15 mouse cellular contexts compared by ENCODE assay signal in the genomic region with DNA sequence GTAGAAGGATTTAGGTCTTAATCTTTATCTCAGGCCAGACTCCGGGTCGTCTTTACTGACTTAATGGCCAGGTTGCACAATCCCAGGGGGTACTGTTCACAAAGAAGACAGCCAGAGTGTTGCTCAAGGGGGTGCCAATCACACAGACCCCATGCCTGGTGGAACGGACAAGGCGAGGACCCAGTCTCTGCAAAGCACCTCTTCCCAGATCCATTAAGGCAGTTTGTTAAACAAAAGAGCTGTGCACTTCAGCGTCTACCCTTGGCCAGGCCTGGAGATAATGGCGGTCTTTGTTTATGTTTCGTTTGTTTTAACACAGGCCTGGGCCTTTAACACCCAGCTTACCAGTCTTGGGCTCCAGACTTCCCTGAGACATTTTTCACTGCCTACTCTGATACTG. TPM values are rescaled to one million over a fixed set of nuclear protein-coding genes. Genes with fewer than 3 reads are reported as not detected.
DNase-seq lines count a peak whose midpoint lies in the region; ATAC-seq and TF ChIP-seq lines count a peak whose summit lies in the region.
"Had no signal": no experiment of that assay in that cellular context is flagged by ENCODE, and none has a peak within 500 bp of the region (broad histone marks: within the 10 kb centered on the region; RNA-seq: fewer than 3 reads in every experiment).

No protein-coding gene starts in this region.

- 2% methylated on average over 7 of the region's 7 CpGs for WGBS in forebrain, embryonic 12.5 days
- WGBS in forebrain, embryonic 13.5 days, result 6% methylated on average over 7 of the region's 7 CpGs
- WGBS in liver, embryonic 11.5 days, result 39% methylated on average over 7 of the region's 7 CpGs
- WGBS in liver, postnatal 0 days (ENCODE audit: insufficient replicate concordance), result 53% methylated on average over 7 of the region's 7 CpGs
- WGBS in liver, embryonic 16.5 days (ENCODE audit: insufficient replicate concordance), result 54% methylated on average over 7 of the region's 7 CpGs

- peaks cover 28% of the 10 kb centered on the region for H3K4me1 ChIP-seq in forebrain, embryonic 12.5 days
- H3K4me1 ChIP-seq in forebrain, embryonic 13.5 days, result peaks cover 21% of the 10 kb centered on the region
- peaks cover 13% of the 10 kb centered on the region; the same call in 1 of the 2 replicates for H3K4me1 ChIP-seq in liver, embryonic 11.5 days (replicated peaks; ENCODE audit: control insufficient read depth, insufficient read depth, low read length)
- H3K4me1 ChIP-seq in liver, postnatal 0 days (ENCODE audit: insufficient read depth), result peaks cover 9% of the 10 kb centered on the region; the same call in 1 of the 2 replicates
- peaks cover 23% of the 10 kb centered on the region for H3K4me1 ChIP-seq in liver, embryonic 16.5 days (ENCODE audit: control insufficient read depth, low read depth, low read length)

- no peak for TF ChIP-seq CTCF in liver, postnatal 0 days (IDR thresholded peaks at IDR 0.05; ENCODE audit: low read depth)

- H3K27me3 ChIP-seq in forebrain, embryonic 12.5 days, result peaks cover 31% of the 10 kb centered on the region
- peaks cover 14% of the 10 kb centered on the region for H3K27me3 ChIP-seq in forebrain, embryonic 13.5 days
- H3K27me3 ChIP-seq in liver, embryonic 11.5 days (replicated peaks; ENCODE audit: control insufficient read depth, insufficient read depth, low read length), result no peaks in the 10 kb centered on the region
- no peaks in the 10 kb centered on the region for H3K27me3 ChIP-seq in liver, postnatal 0 days (ENCODE audit: insufficient read depth, low read length)
- H3K27me3 ChIP-seq in liver, embryonic 16.5 days (ENCODE audit: control insufficient read depth, insufficient read depth, low read depth, low read length), result no peaks in the 10 kb centered on the region
- H3K27me3 ChIP-seq: limb, embryonic 15.5 days; megakaryocyte, embryonic 14.5 days had no signal

- H3K4me3 ChIP-seq in forebrain, embryonic 12.5 days (replicated peaks), result no peak overlapping the region
- no peak overlapping the region for H3K4me3 ChIP-seq in forebrain, embryonic 13.5 days
- H3K4me3 ChIP-seq in liver, embryonic 11.5 days (ENCODE audit: low read depth, low read length), result no peak overlapping the region
- no peak overlapping the region for H3K4me3 ChIP-seq in liver, postnatal 0 days (ENCODE audit: low read depth, low read length)
- no peak overlapping the region for H3K4me3 ChIP-seq in liver, embryonic 16.5 days (ENCODE audit: low read depth, low read length)
- H3K4me3 ChIP-seq: limb, embryonic 15.5 days; megakaryocyte, embryonic 14.5 days had no signal

- ATAC-seq in forebrain, embryonic 12.5 days (ENCODE audit: low FRiP score), result no peak
- no peak for ATAC-seq in forebrain, embryonic 13.5 days
- no peak for ATAC-seq in liver, embryonic 11.5 days (replicated peaks; ENCODE audit: low FRiP score)
- ATAC-seq in liver, postnatal 0 days, result no peak
- ATAC-seq in liver, embryonic 16.5 days (ENCODE audit: low read depth), result no peak

- no peaks in the 10 kb centered on the region for H3K9me3 ChIP-seq in forebrain, embryonic 12.5 days
- H3K9me3 ChIP-seq in forebrain, embryonic 13.5 days (replicated peaks), result no peaks in the 10 kb centered on the region
- H3K9me3 ChIP-seq in liver, embryonic 11.5 days (ENCODE audit: control insufficient read depth, low read length), result no peaks in the 10 kb centered on the region
- H3K9me3 ChIP-seq in liver, postnatal 0 days (ENCODE audit: low read length), result no peaks in the 10 kb centered on the region
- no peaks in the 10 kb centered on the region for H3K9me3 ChIP-seq in liver, embryonic 16.5 days (replicated peaks; ENCODE audit: control insufficient read depth, low read length)
- H3K9me3 ChIP-seq: limb, embryonic 15.5 days; megakaryocyte, embryonic 14.5 days had no signal

- no peak overlapping the region for H3K9ac ChIP-seq in forebrain, embryonic 12.5 days
- no peak overlapping the region for H3K9ac ChIP-seq in forebrain, embryonic 13.5 days
- 0 out of 2 replicates have a peak overlapping the region, but pooled peaks have one; percentile 3 for H3K9ac ChIP-seq in liver, embryonic 11.5 days (ENCODE audit: low read depth, low read length)
- no peak overlapping the region for H3K9ac ChIP-seq in liver, postnatal 0 days (replicated peaks)
- H3K9ac ChIP-seq in liver, embryonic 16.5 days (ENCODE audit: low read depth, low read length), result no peak overlapping the region
- H3K9ac ChIP-seq: limb, embryonic 15.5 days had no signal

- H3K36me3 ChIP-seq in forebrain, embryonic 12.5 days (replicated peaks), result no peaks in the 10 kb centered on the region
- no peaks in the 10 kb centered on the region for H3K36me3 ChIP-seq in forebrain, embryonic 13.5 days (ENCODE audit: poor library complexity, severe bottlenecking)
- no peaks in the 10 kb centered on the region for H3K36me3 ChIP-seq in liver, embryonic 11.5 days (ENCODE audit: control insufficient read depth, insufficient read depth, low read length)
- no peaks in the 10 kb centered on the region for H3K36me3 ChIP-seq in liver, postnatal 0 days (replicated peaks; ENCODE audit: insufficient read depth, low read length)
- H3K36me3 ChIP-seq in liver, embryonic 16.5 days (ENCODE audit: control insufficient read depth, insufficient read depth), result no peaks in the 10 kb centered on the region
- H3K36me3 ChIP-seq: limb, embryonic 15.5 days had no signal

- peak overlapping the region; percentile 21; the same call in 1 of the 2 replicates for H3K4me2 ChIP-seq in forebrain, embryonic 12.5 days
- H3K4me2 ChIP-seq in forebrain, embryonic 13.5 days, result no peak overlapping the region
- no peak overlapping the region for H3K4me2 ChIP-seq in liver, embryonic 11.5 days
- no peak overlapping the region for H3K4me2 ChIP-seq in liver, postnatal 0 days (ENCODE audit: low read depth, low read length)
- no peak overlapping the region for H3K4me2 ChIP-seq in liver, embryonic 16.5 days (ENCODE audit: low read depth, low read length)
- H3K4me2 ChIP-seq: limb, embryonic 15.5 days had no signal

- no peak overlapping the region for H3K27ac ChIP-seq in forebrain, embryonic 12.5 days
- no peak overlapping the region for H3K27ac ChIP-seq in forebrain, embryonic 13.5 days
- H3K27ac ChIP-seq in liver, embryonic 11.5 days (ENCODE audit: low read depth, low read length), result no peak overlapping the region; the same call in 1 of the 2 replicates
- H3K27ac ChIP-seq in liver, postnatal 0 days (ENCODE audit: low read depth), result no peak overlapping the region
- 0 out of 2 replicates have a peak overlapping the region, but pooled peaks have one; percentile 9 for H3K27ac ChIP-seq in liver, embryonic 16.5 days (ENCODE audit: low read length)
- H3K27ac ChIP-seq: limb, embryonic 15.5 days had no signal

- no peak for TF ChIP-seq EP300 in liver, postnatal 0 days (IDR thresholded peaks at IDR 0.05; ENCODE audit: low read depth)

- peak; percentile 31 for DNase-seq in liver, embryonic 11.5 days (ENCODE audit: low spot score)
- no peak for DNase-seq in liver, postnatal 0 days
- DNase-seq in R1 (ENCODE audit: low read depth, low spot score) (peak; percentile 70), MN1 (ENCODE audit: low spot score) (no peak)
- DNase-seq in kidney, postnatal 25 days, result no peak
- DNase-seq: adrenal gland, adult 2 months; cerebellum, postnatal 36 days; gastrocnemius, postnatal 25 days; kidney, adult 2 months; thymus, adult 18-20 months had no signal

RNA-seq across cellular contexts. Expression of a gene that starts 3.9 kb away (rescaled TPM):
- polyA plus RNA-seq in forebrain, embryonic 12.5 days (2016; fragmentation: Nextera tagmentation; extraction: Ambion mirVana), result 23.6 and 25.6 TPM in 2 replicates
- 16.0 and 19.7 TPM in 2 replicates for polyA plus RNA-seq in forebrain, embryonic 13.5 days (2015; fragmentation: Nextera tagmentation; extraction: Ambion mirVana)
- polyA plus RNA-seq in liver, embryonic 11.5 days (2014; fragmentation: Nextera tagmentation; extraction: Ambion mirVana), result 21.3 and 23.5 TPM in 2 replicates
- 7.7 and 8.0 TPM in 2 replicates for polyA plus RNA-seq in liver, postnatal 0 days (2015; fragmentation: Nextera tagmentation; extraction: Ambion mirVana)
- 7.4 and 9.0 TPM in 2 replicates for polyA plus RNA-seq in liver, embryonic 16.5 days (2015; fragmentation: Nextera tagmentation; extraction: Ambion mirVana)

Comparison
In these comparisons a context has a peak if more than half of its experiments do, and no peak if none do; other contexts are left out.
1. DNase-seq: peak in liver, embryonic 11.5 days (single experiment) and R1 (single experiment); none in liver, postnatal 0 days (single experiment), MN1 (single experiment) and kidney, postnatal 25 days (0 of 2).